Mouse (Mus musculus) adrenal gland, adult 2 months (tissue): ENCODE data around the gene Eef1akmt3. TPM values are rescaled to one million over a fixed set of nuclear protein-coding genes. Genes with fewer than 3 reads are reported as not detected.

Experiments used
- DNase-seq: peaks from one replicate; pipeline ENCODE4 v3.0.0; 2021
- microRNA-seq, 2 experiments: library from miRNA; unstranded; fragments of <30 nt; microRNA quantifications; one replicate each; pipeline ENCODE4 v1.2.0; 2021
- polyA plus RNA-seq: library from polyadenylated mRNA; depleted of rRNA; stranded (reverse); fragments of >200 nt; gene quantifications from 2 replicates; pipeline ENCODE4 v1.2.3, GENCODE M21; 2012; rRNA removed
- total RNA-seq, 2 experiments: library from RNA; stranded (reverse); gene quantifications; 2 replicates each; pipeline ENCODE4 v1.2.3; 2021

The Eef1akmt3 gene
- total and polyA plus RNA-seq, 3 experiments, result 0.14 to 0.69 (median 0.18) TPM

DNA sequence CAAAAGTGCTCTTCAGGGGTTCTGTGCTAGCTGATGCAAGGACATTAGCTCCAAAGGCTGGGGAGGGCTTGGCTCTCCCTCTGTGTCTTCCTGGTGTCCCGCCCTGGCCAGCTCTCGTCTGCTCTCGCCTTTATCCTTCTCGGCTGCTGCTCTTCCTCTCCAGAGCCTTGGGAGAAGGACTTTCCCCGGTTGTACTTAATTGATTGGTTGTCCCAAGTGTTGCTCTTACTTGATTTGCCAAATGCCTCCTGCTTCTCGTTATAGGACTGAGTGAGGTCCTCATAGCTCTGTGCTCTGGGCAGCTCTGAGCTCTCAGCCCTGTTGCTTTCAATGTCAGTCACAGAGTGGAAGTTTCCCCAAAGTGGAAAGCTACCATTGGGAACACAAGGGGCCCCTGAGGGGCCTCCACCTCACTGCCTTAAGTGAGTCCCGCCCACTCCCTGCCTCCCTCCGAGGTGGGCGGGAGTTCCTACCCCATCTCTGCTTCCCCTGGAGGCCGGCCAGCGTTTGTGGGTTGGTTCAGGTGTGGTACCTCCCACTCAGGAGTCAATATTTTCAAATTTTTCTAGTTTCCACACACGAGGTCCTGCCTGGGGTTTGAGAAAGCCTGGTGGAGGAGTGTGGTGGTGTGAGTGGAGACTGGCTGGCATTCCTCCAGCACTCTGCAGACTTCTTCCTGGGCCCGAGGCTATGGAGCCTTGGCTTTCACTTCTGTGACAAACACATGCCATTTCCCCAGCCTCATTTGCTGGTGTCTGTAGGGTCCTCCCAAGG, 43.8 kb downstream of the Eef1akmt3 start:
- no peak for DNase-seq

DNA sequence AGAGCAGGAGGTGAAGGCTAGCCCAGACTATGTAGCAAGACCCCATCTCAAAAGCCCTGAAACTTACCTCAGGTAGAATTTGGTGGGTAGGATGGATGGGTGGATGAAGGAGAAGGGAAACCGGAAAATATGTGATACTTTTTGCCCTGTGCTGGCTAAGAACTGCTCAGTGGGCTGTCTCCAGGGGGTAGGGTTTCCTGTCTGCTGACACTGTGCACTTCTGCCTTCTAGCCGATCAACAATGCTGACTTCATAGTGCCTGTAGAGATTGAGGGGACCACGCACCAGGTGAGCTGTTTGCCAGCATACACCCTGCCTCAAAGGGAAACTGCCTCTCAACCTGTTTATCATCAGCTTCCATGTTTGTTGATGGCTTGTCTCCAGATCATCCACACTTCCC, 47.7 kb downstream of the Eef1akmt3 start:
- DNase-seq, result no peak

DNA sequence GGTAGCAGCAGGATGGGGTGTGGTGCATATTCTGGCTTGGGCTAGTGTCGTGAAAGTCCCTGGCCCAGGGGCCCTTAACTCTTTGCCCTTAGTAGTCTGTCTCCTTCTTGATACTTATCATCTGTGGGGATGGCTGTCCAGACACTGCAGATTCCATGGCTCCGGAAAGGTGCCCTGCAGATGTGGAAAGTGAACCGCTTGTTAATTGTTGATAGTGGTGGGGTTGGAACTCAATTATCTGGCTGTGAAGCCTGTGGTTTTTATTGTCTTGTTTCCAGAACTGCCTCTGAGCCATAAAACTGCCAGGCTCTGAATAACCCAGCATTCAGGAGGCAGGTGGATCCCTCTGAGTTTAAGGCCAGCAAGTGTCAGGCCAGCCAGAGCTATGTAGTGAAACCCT, 49.6 kb downstream of the Eef1akmt3 start:
- DNase-seq, result no peak

DNA sequence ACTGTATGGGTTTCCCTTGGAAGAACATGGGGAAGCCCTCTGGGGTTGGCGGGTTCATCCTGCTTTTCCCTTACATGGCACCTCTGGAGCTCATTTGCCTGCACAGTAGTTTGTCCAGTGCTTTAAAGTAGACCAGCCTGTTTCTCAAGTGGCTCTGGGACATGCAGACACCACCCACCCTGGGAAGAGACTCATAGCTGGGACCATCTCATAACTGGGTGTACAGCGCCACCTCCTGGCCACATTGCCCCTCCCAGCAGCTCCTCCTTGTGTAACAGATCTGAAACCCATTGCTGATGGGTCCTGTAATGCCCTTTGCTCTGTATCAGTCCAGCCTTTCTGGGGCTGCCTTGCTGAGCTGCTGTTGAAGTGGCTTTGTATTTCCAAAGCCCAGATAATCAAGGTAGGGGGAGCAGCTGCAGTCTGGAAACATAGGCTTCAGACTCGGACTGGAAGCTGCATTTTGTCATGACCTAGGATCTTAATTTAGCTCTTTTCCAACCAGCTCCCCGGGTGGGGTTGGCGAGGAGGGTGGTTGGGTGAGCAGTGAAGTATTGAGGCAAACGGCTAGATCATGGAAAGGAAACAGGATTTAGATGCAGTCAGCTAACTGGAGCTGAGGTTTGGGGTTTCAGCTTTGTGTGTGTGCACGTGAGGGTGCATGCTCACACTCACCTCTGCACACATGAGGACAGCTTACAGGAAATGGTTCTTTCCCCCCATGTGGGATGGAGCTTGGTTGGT, 50.8 kb downstream of the Eef1akmt3 start:
- peak; percentile 88 for DNase-seq

DNA sequence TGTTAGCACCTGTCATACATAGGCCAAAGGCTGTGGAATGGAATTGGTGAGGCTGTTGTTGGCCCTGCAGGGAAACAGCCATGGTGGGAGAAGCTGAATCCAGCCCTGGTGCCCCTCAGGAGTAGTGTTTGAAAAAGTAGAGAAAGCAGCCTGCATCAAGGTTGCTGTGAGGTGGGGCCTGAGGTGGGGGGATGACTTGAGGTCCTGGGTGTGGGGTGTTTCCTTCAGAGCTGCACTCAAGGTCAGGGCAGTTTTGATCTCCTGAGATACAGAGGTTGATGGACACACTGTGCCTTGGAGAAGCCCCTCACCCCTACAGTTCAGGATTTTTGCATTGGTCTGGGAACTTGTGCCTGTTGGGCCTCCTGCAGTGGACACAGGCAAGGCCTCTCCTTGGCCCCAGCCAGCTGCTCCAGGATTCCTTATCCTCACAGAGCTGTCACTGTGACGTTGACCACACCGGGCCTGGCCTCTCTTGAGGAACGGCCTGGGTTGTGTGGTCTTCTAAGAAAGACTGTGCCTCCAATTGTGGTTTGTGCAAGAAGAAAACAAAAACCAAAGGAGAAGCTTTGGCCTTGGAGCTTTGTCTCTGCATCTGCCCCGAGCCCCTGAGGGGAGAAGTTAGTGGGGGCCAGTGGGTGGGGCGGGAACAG, 52.7 kb downstream of the Eef1akmt3 start:
- no peak for DNase-seq

DNA sequence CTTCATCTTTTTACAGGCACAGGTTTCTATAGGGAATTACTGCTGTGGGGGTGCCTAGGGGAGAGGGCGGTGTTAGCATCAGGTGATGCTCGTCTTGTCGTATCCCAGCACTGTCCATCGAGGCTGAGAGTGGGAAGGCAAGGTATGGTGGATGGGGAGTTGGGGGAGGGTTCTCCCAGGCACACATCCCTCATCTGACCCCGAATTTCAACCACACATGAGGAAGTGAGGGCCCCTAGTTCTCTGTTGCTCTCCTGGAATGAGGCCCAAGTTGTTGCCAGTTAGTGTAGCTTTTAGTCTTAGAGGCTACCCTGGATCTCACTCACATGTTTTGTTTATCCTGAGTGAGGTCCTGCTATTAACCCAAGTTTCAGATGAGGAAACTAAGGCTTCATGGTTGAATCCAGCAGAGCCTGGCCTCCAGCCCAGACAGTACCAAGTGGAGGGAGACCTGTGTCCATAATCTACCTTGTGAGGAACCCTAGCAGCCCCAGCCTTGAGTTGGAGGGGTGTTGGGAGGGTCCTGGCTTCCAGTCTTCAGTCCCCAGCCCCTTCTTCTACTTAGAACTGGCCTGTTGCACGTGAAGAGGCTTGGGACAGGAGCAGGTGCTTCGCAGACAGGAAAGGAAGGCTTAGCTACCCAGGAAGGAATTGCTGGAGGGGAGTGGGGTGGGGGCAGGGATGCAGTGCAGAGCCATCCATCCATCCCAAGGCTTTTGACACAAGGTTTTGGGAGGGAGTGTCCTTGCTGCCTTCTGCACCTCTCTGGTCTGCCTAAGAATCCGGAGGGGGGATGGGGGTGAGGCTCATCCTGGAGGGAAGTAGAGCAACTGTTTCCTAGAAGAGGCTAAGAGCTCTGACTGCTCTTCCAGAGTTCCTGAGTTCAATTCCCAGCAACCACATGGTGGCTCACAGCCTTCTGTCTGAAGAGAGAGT, 53.9 kb downstream of the Eef1akmt3 start:
- peak; percentile 65 for DNase-seq

DNA sequence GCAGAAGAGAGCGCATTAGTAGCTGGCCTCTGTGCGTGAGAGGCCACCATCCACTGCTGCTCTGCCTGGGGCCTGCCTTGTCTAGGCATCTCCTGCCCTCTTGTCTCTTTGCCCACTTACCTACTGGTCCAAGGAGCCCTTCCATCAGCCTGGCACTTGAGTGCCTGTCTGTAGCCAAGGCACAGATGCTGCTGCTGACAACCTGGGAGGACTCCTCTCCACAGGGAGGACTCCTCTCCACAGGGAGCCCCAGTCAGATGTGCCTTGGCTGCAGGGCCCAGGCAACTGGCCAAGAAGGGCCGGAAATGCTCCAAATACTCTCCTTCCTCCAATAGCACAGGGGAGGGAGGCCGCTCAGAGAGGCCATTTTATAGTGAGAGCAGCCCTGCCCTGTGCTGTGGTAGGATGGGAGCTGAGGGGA, 54.8 kb downstream of the Eef1akmt3 start:
- peak; percentile 91 for DNase-seq

DNA sequence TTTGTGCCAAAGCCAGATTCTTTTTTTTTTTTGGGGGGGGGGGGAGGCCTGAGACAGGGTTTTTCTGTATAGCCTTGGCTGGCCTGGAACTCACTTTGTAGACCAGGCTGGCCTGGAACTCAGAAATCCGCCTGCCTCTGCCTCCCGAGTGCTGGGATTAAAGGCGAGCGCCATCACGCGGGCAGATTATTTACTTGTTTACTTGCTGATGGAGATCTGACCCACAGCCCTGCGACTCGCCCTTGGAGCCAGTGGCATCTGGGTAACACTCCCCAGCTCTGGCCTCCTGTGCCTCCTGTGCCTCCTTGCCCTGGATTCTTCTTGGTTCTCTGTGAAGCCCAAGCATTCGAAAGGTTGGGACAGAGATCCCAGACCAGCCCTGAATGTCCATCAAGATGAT, 55.7 kb downstream of the Eef1akmt3 start:
- DNase-seq, result no peak

DNA sequence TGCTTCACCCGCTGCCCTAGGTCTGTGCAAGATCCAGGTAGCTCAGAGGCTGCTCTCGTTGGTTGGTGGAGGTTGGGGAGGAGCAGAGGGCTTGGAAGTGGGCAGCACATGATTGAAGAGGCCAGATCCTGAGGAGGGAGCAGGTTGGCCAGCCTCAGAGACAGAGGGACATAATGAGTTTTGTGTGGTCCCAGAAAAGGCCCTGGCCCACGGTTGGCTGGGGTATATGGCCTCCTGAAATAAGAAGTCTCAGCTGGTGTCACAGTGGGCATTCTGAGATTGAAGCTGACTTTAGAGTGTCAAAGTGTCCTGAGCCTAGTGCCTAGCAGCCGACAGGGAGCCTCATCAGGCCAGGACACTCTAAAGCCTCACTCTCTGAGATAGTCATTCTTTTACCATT, 56.2 kb downstream of the Eef1akmt3 start:
- DNase-seq, result no peak

DNA sequence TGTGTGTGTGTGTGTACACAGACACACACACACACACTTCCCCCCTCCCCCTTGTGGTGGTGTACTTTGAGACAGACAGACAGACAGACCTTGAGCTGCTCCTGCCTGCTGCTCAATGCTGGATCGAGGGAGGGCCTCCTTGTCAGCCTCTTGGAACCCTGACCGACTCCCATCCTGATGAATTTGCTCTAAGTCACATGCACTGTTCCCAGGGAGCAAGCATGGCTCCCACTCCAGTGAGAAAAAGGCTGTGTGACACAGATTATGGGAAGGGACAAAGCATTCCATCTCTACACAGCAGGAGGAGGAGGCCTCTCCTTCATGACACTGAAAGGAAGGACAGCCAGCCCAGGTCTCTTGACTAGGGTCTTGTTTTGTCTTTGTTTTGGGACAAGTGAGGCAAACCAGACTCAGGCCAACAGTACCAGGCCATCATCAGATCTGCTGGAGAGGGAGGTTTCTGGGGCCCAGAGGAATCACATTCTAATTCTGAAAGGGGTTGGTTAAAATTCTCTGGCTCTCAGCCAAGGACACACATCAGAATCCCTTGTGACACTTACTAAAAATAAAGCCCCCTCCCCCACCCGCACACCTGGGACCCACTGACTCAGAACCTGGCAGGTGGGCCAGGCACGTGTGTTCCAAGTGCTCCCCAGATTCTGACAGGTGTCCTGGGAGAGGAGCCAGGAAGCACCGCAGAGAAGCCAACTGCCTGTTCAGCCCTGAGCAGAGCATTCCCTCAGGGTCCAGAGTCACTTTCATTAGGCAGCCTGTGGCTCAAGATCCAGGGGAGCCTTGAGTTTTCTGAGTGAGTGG, 56.9 kb downstream of the Eef1akmt3 start:
- DNase-seq, result no peak

DNA sequence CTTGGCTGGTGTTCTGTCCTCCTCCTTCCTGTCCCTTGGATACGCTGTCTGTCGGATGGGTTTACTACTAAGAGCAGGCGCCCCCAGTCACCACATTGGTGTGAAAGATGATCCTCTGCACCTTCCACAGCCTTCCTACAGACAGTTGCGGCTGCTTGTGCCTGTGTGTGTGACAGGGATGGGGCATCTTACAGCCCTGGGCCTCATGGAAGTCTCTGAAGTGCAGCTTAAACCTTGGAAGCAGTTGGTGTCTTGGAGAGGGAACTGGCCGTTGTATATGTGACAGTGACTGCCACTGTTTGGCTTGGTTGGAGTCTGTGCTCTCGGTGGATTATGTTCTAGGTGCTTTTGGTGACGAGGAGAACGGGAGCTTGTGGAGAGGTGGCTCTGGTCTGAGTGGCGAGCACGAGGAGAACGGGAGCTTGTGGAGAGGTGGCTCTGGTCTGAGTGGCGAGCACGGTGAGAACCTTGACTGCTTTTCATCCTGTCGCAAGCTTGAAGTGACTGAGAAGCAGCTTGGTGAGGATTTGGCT, 58.1 kb downstream of the Eef1akmt3 start:
- no peak for DNase-seq

DNA sequence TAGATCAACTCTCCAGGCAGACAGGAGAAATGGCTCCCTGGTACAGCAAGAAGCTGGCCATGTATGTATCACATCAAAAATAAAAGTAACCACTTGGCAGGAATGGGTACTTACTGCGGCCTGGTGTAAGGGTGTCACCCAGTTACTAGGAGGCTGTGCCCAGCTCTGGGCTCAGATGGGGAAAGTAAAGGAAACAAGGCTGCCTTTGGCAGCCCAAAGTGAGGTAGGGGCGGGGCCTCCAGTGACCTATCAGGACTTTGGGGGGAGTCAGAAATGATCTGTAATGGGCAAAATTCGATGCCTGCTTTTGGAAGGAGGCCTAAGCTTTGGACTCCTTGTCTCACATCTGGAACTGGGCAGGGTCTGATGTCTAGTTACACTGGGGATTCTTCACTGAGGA, 59.6 kb downstream of the Eef1akmt3 start:
- no peak for DNase-seq

Small RNAs within 50 kb of the gene (microRNA-seq; reads per million reads assigned to microRNA genes)
- gene Mir26a-2 (20.0 to 518 reads per million in 2 experiments), gene Mir546 (0.44 to 1.2 reads per million in 2 experiments)

Other genes starting within 250 kb of the Eef1akmt3 start
- 1 to 10 TPM; 3.9 to 5.6 TPM for gene Atp23, start 140.2 kb downstream of the Eef1akmt3 start, total RNA-seq
- 8.2 and 9.9 TPM in 2 replicates for gene Atp23, start 140.2 kb downstream of the Eef1akmt3 start, polyA plus RNA-seq
- 100 to 1,000 TPM in 1 of 2 experiments, 10 to 100 TPM in 1; 75.0 to 119 TPM for gene Ctdsp2, start 62.8 kb downstream of the Eef1akmt3 start, total RNA-seq
- gene Ctdsp2, start 62.8 kb downstream of the Eef1akmt3 start, polyA plus RNA-seq, result 98.8 and 100 TPM in 2 replicates
- 1 to 10 TPM; 4.0 to 5.3 TPM for gene Avil, start 40.8 kb downstream of the Eef1akmt3 start, total RNA-seq
- gene Avil, start 40.8 kb downstream of the Eef1akmt3 start, polyA plus RNA-seq, result 0.19 and 0.21 TPM in 2 replicates
- gene Tsfm, start 10.7 kb downstream of the Eef1akmt3 start, total RNA-seq, result 10 to 100 TPM; 42.2 to 67.9 TPM
- gene Tsfm, start 10.7 kb downstream of the Eef1akmt3 start, polyA plus RNA-seq, result 55.0 and 68.9 TPM in 2 replicates
- gene Mettl1, start 99 bp downstream of the Eef1akmt3 start, total RNA-seq, result 10 to 100 TPM; 17.7 to 23.0 TPM
- gene Mettl1, start 99 bp downstream of the Eef1akmt3 start, polyA plus RNA-seq, result 18.2 and 23.7 TPM in 2 replicates
- under 1 TPM; 0.28 to 0.61 TPM for gene Cyp27b1, start 6.7 kb upstream of the Eef1akmt3 start, total RNA-seq
- gene Cyp27b1, start 6.7 kb upstream of the Eef1akmt3 start, polyA plus RNA-seq, result 0.28 and 0.35 TPM in 2 replicates
- gene March9, start 18.7 kb upstream of the Eef1akmt3 start, total RNA-seq, result 10 to 100 TPM in 1 of 2 experiments, 1 to 10 TPM in 1; 5.4 to 12.2 TPM
- gene March9, start 18.7 kb upstream of the Eef1akmt3 start, polyA plus RNA-seq, result 20.1 and 20.6 TPM in 2 replicates
- gene Cdk4, start 22.0 kb upstream of the Eef1akmt3 start, total RNA-seq, result 100 to 1,000 TPM; 166 to 233 TPM
- 100 and 106 TPM in 2 replicates for gene Cdk4, start 22.0 kb upstream of the Eef1akmt3 start, polyA plus RNA-seq
- 100 to 1,000 TPM; 115 to 129 TPM for gene Tspan31, start 28.8 kb upstream of the Eef1akmt3 start, total RNA-seq
- 53.3 and 62.3 TPM in 2 replicates for gene Tspan31, start 28.8 kb upstream of the Eef1akmt3 start, polyA plus RNA-seq
- 1 to 10 TPM; 2.2 to 3.8 TPM for gene Agap2, start 33.8 kb upstream of the Eef1akmt3 start, total RNA-seq
- 8.7 and 9.8 TPM in 2 replicates for gene Agap2, start 33.8 kb upstream of the Eef1akmt3 start, polyA plus RNA-seq
- gene Os9, start 79.6 kb upstream of the Eef1akmt3 start, total RNA-seq, result 100 to 1,000 TPM; 127 to 147 TPM
- gene Os9, start 79.6 kb upstream of the Eef1akmt3 start, polyA plus RNA-seq, result 82.2 and 108 TPM in 2 replicates
- 10 to 100 TPM in 1 of 2 experiments, 1 to 10 TPM in 1; 8.3 to 11.6 TPM for gene B4galnt1, start 123.7 kb upstream of the Eef1akmt3 start, total RNA-seq
- gene B4galnt1, start 123.7 kb upstream of the Eef1akmt3 start, polyA plus RNA-seq, result 17.8 and 19.1 TPM in 2 replicates
- gene Slc26a10, start 139.1 kb upstream of the Eef1akmt3 start, total RNA-seq, result under 1 TPM; 0.35 to 0.58 TPM
- gene Slc26a10, start 139.1 kb upstream of the Eef1akmt3 start, polyA plus RNA-seq, result 1.1 and 2.4 TPM in 2 replicates
- gene Arhgef25, start 148.6 kb upstream of the Eef1akmt3 start, total RNA-seq, result 10 to 100 TPM; 16.0 to 25.8 TPM
- 41.3 and 44.9 TPM in 2 replicates for gene Arhgef25, start 148.6 kb upstream of the Eef1akmt3 start, polyA plus RNA-seq
- 10 to 100 TPM; 53.6 to 75.7 TPM for gene Dtx3, start 154.2 kb upstream of the Eef1akmt3 start, total RNA-seq
- 203 and 219 TPM in 2 replicates for gene Dtx3, start 154.2 kb upstream of the Eef1akmt3 start, polyA plus RNA-seq
- 10 to 100 TPM; 41.6 to 47.8 TPM for gene Pip4k2c, start 170.1 kb upstream of the Eef1akmt3 start, total RNA-seq
- 21.7 and 22.5 TPM in 2 replicates for gene Pip4k2c, start 170.1 kb upstream of the Eef1akmt3 start, polyA plus RNA-seq
- gene Kif5a, start 221.8 kb upstream of the Eef1akmt3 start, total RNA-seq, result 1 to 10 TPM; 6.2 to 7.8 TPM
- gene Kif5a, start 221.8 kb upstream of the Eef1akmt3 start, polyA plus RNA-seq, result 28.9 and 30.1 TPM in 2 replicates
- gene Dctn2, start 224.9 kb upstream of the Eef1akmt3 start, total RNA-seq, result 100 to 1,000 TPM; 149 to 168 TPM
- 205 and 234 TPM in 2 replicates for gene Dctn2, start 224.9 kb upstream of the Eef1akmt3 start, polyA plus RNA-seq
- 10 to 100 TPM; 39.7 to 45.0 TPM for gene Mbd6, start 247.5 kb upstream of the Eef1akmt3 start, total RNA-seq
- gene Mbd6, start 247.5 kb upstream of the Eef1akmt3 start, polyA plus RNA-seq, result 99.9 and 105 TPM in 2 replicates